Mouse (Mus musculus) megakaryocyte, embryonic 14.5 days (primary cell): Measurements from ENCODE around the gene Fads1.

Experiments
- FLI1 ChIP-seq: IDR thresholded peaks from 2 replicates; pipeline ENCODE4 v1.6.1; 2012; ENCODE audit warnings: low read length, inconsistent platforms, mixed read lengths
- GATA1 ChIP-seq: IDR thresholded peaks from 3 replicates; pipeline ENCODE4 v1.6.1; 2012; ENCODE audit warnings: mixed read lengths, low read length, inconsistent platforms, borderline replicate concordance

DNA sequence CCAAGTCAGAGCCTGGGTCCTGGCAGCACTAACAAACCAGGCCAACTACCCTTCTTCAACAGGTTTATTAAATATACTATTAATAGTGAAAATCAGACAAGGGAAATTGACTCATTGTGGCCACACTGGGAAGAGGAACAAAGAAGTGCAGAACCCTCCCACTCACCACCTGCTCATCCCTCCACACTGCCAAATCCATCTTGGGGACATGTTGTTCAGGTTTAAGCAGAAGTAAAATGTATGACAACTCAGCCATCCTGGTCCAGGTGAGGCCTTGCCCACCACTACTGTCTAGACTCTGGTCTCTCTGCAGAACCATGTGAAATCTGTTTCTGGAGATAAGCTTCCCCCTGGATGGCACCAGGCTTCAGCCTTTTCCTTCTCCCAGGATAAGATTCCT, 10.8 kb upstream of the Fads1 start:
- TF ChIP-seq GATA1 (no peak), FLI1 (no peak)
